In genomic region chr2:121866632-121867050, GRCm38 (mm10) we compare ENCODE assay signal across 1 mouse cellular context.
A peak's percentile ranks its signal among the peaks of the same experiment; 100 is the strongest.
TF ChIP-seq lines count a peak whose summit lies in the region.

TSS of gene Casc4 (plus strand) at chr2:121866970.

TF ChIP-seq in MEL, 35 proteins besides CTCF, POLR2A, EP300 and RAD21 (continued from another document):
- TF ChIP-seq MAFK (IDR thresholded peaks at IDR 0.05; ENCODE audit: borderline replicate concordance, low read depth, low read length) (no peak), ZKSCAN1 (IDR thresholded peaks at IDR 0.05; ENCODE audit: low read depth, low read length) (no peak), MAX (IDR thresholded peaks at IDR 0.05; ENCODE audit: low read length) (no peak), KAT2A (conservative IDR thresholded peaks at IDR 0.05; ENCODE audit: low read depth, low read length) (no peak; the same call in 1 of the 2 replicates), SIN3A (IDR thresholded peaks at IDR 0.05; ENCODE audit: low read length) (no peak), ZC3H11A (IDR thresholded peaks at IDR 0.05; ENCODE audit: low read depth, low read length) (no peak), NELFE (IDR thresholded peaks at IDR 0.05; ENCODE audit: low read depth, low read length) (peak; percentile 41), SMC3 (IDR thresholded peaks at IDR 0.05; ENCODE audit: low read depth, low read length) (no peak)
TF ChIP-seq in MEL: peak in this region for 6.
